Mouse (Mus musculus): ENCODE results near the gene Thap12.

The Thap12 gene

GRCm38 (mm10) chr7:98697496-98697895 lies 5.4 kb upstream of the Thap12 start:
- in situ Hi-C loops (cut with MboI; ENCODE audit: low sequenced_read_pairs): no loop called here

DNA sequence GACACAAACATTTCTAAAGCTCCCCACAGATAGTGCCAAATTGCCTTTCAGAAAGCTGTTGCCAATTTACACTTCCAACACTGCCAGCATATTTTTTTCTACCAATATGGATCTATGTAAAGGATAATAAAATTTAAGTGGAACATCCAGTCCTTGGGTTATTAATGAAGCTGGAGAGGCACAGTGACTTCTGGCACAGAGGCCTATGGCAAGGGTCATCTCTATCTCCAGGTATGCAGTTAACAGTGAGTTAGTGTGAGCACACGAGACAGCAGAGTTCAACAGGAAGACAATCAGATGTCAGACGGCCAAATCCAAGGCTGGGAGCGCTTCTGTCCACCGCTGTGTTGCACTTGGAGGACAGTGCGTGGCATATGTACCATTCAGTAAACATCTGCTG lies 4.9 kb upstream of the Thap12 start:
- in situ Hi-C loops (cut with MboI; ENCODE audit: low sequenced_read_pairs): no loop called here

DNA sequence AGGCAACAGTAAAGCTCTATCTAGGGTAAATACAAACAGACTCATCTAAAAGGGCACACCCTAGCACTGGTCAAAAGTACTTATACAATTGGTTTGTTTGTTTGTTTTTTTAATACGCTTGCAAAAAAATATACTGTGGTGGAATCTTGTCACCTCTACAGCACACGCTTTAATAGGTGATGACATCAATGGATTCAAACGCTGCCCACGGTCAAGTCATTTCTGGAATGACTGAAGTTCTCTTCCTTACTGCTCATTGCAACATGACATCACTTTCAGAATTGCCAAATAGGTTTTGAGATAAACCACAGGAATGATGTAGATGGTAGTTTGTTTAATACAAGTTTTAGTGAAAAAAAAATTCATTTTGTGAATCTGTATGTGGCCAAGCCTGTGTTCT lies 4.3 kb upstream of the Thap12 start:
- in situ Hi-C loops (cut with MboI; ENCODE audit: low sequenced_read_pairs): no loop called here

DNA sequence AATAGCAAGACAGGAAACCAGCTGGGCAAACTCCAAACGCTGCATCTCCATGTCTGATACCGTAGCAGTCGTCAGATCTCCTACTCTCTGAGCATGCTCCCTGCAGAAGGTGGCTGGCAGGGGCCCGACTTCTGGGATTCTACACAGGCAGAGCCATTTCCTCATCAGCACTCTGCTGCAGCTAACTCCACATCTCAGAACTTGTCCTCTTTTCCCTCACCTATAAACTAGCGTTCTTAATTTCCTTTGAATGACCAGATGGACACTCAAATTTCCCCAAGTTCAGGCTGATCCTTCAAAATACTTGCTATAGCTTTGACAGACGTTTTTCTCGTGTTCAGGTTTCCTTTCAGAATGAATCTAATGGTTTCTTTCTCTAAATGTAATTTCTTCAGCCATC lies 1.1 kb upstream of the Thap12 start:
- in situ Hi-C loops (cut with MboI; ENCODE audit: low sequenced_read_pairs): no loop called here

GRCm38 (mm10) chr7:98703365-98703881 lies 520 bp downstream of the Thap12 start:
- in situ Hi-C loops (cut with MboI; ENCODE audit: low sequenced_read_pairs): no loop called here

DNA sequence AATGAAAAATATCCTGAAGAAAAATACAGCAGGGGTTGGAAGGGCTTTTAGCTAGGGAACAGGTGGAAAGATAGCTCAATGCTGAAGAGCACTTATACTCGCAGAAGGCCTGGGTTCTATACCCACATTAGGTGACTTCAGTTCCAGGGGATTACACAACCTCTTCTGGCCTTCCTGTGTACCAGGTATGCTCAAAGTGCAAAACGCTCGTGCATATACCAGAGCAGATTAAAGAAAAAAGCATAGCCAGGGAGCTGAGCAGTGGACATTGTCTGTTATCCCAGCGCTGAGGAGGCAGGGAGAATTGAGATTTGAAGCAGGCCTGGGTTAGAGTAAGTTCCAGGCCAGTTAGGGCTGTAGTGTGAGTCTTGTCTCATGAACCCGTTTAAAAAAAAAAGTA lies 1.4 kb downstream of the Thap12 start:
- in situ Hi-C loops (cut with MboI; ENCODE audit: low sequenced_read_pairs): no loop called here

GRCm38 (mm10) chr7:98713661-98714060 lies 10.8 kb downstream of the Thap12 start:
- in situ Hi-C loops (cut with MboI; ENCODE audit: low sequenced_read_pairs): no loop called here

DNA sequence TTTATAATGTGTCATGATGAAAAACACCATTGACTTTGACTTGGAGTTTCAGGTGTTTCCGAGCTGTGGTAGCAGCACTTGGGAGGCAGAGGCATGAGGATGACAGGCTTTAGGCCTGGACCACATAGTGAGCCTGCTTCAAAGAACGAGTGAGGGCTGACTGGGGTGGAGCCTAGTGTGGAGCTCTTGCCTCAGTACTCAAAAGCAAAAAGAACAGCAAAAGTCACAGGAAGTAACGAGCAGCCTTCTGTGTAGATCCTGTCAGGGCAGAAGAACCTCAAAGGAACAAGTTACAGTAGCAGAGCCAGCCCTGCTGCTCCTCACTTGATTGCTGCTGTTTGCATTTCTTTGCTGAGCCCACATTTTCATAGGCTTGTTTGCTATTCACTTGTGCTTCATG lies 14.5 kb downstream of the Thap12 start:
- in situ Hi-C loops (cut with MboI; ENCODE audit: low sequenced_read_pairs): no loop called here

DNA sequence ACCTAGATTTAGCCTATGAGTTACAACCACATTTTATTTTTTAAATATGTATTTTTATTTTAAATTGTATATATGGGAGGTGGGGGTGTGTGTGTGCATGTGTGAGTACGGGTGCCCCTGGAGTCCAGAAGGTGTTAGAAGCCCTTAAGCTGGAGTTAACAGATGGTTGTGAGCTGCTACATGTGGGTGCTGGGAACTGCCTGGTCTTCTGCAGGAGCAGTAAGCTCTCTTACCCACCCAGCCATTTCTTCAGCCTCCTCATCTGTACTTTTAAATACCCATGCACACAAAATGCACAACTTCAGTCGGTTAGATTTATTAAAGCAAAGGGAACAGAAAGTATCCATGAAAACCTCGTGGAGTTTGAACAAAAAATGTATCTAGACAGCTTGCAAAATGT lies 16.9 kb downstream of the Thap12 start:
- in situ Hi-C loops (cut with MboI; ENCODE audit: low sequenced_read_pairs): no loop called here

GRCm38 (mm10) chr7:98720731-98721130 lies 17.8 kb downstream of the Thap12 start:
- in situ Hi-C loops (cut with MboI; ENCODE audit: low sequenced_read_pairs): no loop called here

- in situ Hi-C loops (cut with MboI; ENCODE audit: low sequenced_read_pairs): no loop called here
Measured at GRCm38 (mm10) chr7:98721172-98721571, 18.3 kb downstream of the Thap12 start.

DNA sequence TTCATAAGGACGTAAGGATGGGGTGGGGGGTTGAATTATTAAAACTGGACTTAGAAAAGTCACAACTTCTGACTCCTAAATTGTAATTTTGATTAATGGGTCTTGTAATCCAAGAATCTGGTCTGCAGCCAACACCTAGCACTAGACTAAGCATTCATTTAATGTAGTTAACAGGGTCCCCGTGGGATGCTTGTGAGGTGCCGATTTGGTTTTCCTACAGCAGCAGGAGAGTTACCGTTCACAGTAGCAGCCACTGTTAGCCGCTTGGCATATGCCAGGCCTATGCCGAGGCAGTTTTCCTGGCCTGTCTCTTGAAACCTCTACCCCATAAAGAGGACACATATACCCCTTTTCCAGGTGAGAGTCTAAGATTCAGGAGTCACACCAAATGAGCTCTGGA lies 18.7 kb downstream of the Thap12 start:
- in situ Hi-C loops (cut with MboI; ENCODE audit: low sequenced_read_pairs): no loop called here

DNA sequence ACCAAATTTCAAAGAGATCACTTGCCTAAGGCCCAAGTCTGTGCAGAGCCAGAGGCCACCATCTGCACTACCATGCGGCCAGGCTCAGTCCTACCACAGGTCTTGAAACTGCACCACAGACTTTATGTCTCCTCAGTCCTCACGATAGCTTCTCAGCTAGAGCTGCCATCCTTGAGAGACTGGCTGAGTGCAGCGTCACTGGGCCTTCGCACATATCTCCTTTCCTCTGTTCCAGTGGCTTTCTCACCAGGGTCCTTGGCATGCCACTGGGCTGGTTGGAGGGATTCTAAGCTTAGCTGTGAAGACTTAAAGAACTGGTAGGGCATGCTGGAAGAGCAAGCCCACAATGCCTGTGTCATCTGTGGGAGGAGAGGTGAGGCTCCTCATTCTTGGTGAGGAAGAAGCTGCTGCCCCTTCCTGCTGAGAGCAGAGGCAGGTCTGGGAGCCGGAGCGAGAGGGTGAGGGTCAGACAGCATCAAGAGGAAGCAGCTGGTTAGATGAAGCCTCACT lies 22.8 kb downstream of the Thap12 start:
- in situ Hi-C loops (cut with MboI; ENCODE audit: low sequenced_read_pairs): no loop called here

DNA sequence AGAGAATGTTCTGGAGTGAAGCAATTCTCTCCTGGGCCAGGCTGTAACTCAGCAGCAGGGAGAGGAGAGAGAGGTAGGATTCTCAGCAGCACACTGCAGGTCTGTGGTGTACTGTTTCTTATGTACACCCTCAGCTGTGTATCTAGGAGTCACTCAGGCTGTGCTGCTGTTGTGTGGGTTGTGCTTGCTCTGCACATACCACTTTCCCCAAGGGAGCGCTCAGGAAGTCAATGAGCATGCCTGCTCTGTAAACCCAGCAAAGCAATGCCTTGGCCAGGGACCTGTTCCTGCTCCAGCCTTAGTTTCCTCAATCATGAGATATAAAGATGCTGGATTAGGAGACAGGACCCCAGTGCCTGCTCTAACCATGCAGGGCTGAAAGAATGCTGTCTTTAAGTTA lies 25.1 kb downstream of the Thap12 start:
- in situ Hi-C loops (cut with MboI; ENCODE audit: low sequenced_read_pairs): no loop called here

GRCm38 (mm10) chr7:98728499-98728898 lies 25.6 kb downstream of the Thap12 start:
- in situ Hi-C loops (cut with MboI; ENCODE audit: low sequenced_read_pairs): no loop called here

- in situ Hi-C loops (cut with MboI; ENCODE audit: low sequenced_read_pairs): no loop called here
Measured at GRCm38 (mm10) chr7:98729661-98730271, 26.9 kb downstream of the Thap12 start.

DNA sequence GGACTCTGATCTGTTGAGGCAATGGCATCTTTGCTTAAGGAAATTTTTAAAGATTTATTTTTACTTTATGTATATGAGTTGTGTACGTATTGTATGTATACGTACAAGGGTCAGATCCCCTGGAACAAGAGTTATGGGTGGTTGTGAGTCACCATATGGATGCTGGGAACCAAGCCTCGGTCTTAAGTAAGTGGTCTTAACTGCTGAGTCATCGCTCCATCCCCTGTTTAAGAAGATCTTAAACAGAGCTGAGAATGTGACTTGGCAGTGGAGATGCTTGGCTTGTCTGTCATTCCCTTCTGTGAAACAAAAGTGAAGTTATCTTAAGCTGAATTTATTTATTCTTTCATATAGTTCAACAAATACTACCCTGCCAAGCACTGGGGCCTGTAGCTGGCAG lies 31.1 kb downstream of the Thap12 start:
- in situ Hi-C loops (cut with MboI; ENCODE audit: low sequenced_read_pairs): no loop called here

DNA sequence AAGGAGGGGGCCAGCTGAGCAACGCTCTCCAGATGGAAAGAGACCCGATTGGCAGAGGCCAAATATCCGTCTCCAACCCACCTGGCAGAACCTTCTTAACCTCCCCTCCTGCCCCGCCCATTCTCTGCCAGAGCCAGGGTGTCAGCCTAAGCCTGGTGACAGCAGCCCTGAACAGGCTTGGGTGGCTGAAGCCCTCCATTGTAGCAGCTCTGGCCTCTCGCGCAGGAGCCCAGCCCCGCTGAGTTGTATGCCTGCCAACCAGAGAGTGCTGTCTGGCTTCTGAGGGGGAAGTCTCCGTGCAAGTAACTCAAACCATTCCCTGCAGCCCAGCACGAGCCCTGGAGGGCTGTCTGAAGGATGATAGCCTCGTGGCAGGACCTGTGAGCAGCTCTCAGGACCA lies 32.0 kb downstream of the Thap12 start:
- in situ Hi-C loops (cut with MboI; ENCODE audit: low sequenced_read_pairs): no loop called here

- in situ Hi-C loops (cut with MboI; ENCODE audit: low sequenced_read_pairs): no loop called here
Measured at GRCm38 (mm10) chr7:98736780-98737550, 34.1 kb downstream of the Thap12 start.

DNA sequence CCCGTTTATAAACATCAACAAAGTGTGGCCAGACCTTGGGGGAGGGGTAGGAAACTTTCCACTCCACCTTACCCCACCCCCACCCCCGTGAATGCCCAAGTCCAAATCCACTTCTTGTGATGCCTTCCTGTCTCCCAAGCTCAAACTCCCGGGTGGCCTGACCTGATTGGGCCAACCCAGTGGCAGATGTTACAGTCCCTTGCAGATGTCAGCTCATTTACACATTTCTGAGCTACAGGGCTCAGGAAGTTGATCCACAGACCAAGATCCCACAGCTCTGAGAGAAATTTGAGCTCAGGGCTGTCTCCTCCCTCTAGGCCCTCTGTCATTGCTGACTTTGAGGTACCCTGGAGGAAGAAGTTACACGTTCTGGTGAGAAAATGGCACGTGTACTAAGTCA lies 37.5 kb downstream of the Thap12 start:
- in situ Hi-C loops (cut with MboI; ENCODE audit: low sequenced_read_pairs): no loop called here

DNA sequence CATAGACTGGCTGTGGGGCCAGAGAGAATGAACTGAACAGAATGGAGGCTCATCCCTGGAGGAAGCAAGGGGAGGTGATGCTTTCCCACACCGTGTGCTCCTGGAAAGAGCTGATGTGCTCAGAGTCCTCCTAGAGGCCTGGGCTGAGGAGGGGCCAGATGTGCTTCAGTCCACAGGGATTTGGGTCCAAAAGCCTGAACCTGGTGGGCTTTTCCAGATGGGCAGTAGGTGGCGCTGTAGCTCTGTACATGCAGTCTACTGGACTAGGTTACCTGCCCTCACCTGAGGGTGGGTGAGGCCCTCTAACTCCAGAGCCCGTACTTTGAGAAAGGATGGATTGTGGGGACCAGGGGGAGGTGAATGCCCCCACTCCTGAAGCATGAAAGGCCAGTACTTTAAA lies 40.4 kb downstream of the Thap12 start:
- in situ Hi-C loops (cut with MboI; ENCODE audit: low sequenced_read_pairs): no loop called here

DNA sequence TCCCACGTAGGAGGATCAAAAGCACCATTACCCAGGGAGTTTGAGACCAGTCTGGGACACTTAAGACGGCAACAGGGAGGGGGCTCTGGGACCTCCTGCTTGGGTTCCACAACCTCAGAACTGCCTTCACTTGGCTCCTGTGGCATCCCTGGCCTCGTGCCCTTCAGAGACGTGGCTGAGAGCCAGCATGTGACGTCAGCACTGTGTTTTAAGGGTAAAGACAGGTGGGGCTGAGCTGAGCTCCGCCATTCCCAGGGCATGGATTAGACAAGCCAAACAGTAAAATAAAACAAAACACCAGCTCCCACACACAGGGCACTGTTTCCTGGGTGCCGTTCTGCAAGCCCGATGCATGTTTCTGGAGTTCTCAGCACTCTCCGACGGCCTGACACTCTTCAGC lies 47.5 kb downstream of the Thap12 start:
- in situ Hi-C loops (cut with MboI; ENCODE audit: low sequenced_read_pairs): no loop called here

Measured in CH12F3 (cell line).